Mouse (Mus musculus): ENCODE results near the gene Rundc3a. TPM values are rescaled to one million over a fixed set of nuclear protein-coding genes. Genes with fewer than 3 reads are reported as not detected.

The Rundc3a gene
- total and polyA plus RNA-seq, 2 experiments from 2014 or later: 121 to 306 TPM

- Histone ChIP-seq H3K9me3 (ENCODE audit: low read length) (no peaks in the 10 kb centered on the region), H3K4me2 (ENCODE audit: low read depth) (no peak overlapping the region), H3K27ac (ENCODE audit: low read depth, low read length) (no peak overlapping the region), H3K36me3 (ENCODE audit: insufficient read depth) (no peaks in the 10 kb centered on the region), H3K4me3 (ENCODE audit: low read depth, low read length) (no peak overlapping the region), H3K9ac (no peak overlapping the region), H3K4me1 (ENCODE audit: insufficient read depth) (no peaks in the 10 kb centered on the region), H3K27me3 (ENCODE audit: insufficient read depth, low read length) (0 out of 2 replicates have a peak, but pooled peaks cover 4% of the 10 kb centered on the region)
- WGBS: 88% methylated on average over 4 of the region's 4 CpGs
- ATAC-seq: no peak
- TF ChIP-seq CTCF (IDR thresholded peaks at IDR 0.05; ENCODE audit: low read depth): no peak
- no peak for DNase-seq
Measured at GRCm38 (mm10) chr11:102350416-102350815, 42.8 kb upstream of the Rundc3a start.

GRCm38 (mm10) chr11:102350981-102351523 lies 42.2 kb upstream of the Rundc3a start:
- no peak overlapping the region for H3K4me2 ChIP-seq (ENCODE audit: low read depth)
- no peaks in the 10 kb centered on the region for H3K9me3 ChIP-seq (ENCODE audit: low read length)
- no peak for ATAC-seq
- H3K9ac ChIP-seq: no peak overlapping the region
- H3K27me3 ChIP-seq (ENCODE audit: insufficient read depth, low read length): 0 out of 2 replicates have a peak, but pooled peaks cover 4% of the 10 kb centered on the region
- no peak for DNase-seq
- WGBS: 87% methylated on average over 17 of the region's 17 CpGs
- TF ChIP-seq CTCF (IDR thresholded peaks at IDR 0.05; ENCODE audit: low read depth): no peak
- no peaks in the 10 kb centered on the region for H3K4me1 ChIP-seq (ENCODE audit: insufficient read depth)
- no peak overlapping the region for H3K27ac ChIP-seq (ENCODE audit: low read depth, low read length)
- no peaks in the 10 kb centered on the region for H3K36me3 ChIP-seq (ENCODE audit: insufficient read depth)
- no peak overlapping the region for H3K4me3 ChIP-seq (ENCODE audit: low read depth, low read length)

- Histone ChIP-seq H3K4me1 (ENCODE audit: insufficient read depth) (no peaks in the 10 kb centered on the region), H3K9ac (no peak overlapping the region), H3K4me3 (ENCODE audit: low read depth, low read length) (no peak overlapping the region), H3K27ac (ENCODE audit: low read depth, low read length) (no peak overlapping the region), H3K27me3 (ENCODE audit: insufficient read depth, low read length) (0 out of 2 replicates have a peak, but pooled peaks cover 4% of the 10 kb centered on the region), H3K36me3 (ENCODE audit: insufficient read depth) (no peaks in the 10 kb centered on the region), H3K4me2 (ENCODE audit: low read depth) (no peak overlapping the region), H3K9me3 (ENCODE audit: low read length) (no peaks in the 10 kb centered on the region)
- ATAC-seq (no peak), DNase-seq (no peak)
- 55% methylated on average over 5 of the region's 5 CpGs for WGBS
- no peak for TF ChIP-seq CTCF (IDR thresholded peaks at IDR 0.05; ENCODE audit: low read depth)
Measured at GRCm38 (mm10) chr11:102352378-102352777, 40.8 kb upstream of the Rundc3a start.

- Histone ChIP-seq H3K4me3 (ENCODE audit: low read depth, low read length) (no peak overlapping the region), H3K27ac (ENCODE audit: low read depth, low read length) (no peak overlapping the region), H3K36me3 (ENCODE audit: insufficient read depth) (no peaks in the 10 kb centered on the region), H3K4me2 (ENCODE audit: low read depth) (no peak overlapping the region), H3K9me3 (ENCODE audit: low read length) (no peaks in the 10 kb centered on the region), H3K27me3 (ENCODE audit: insufficient read depth, low read length) (0 out of 2 replicates have a peak, but pooled peaks cover 4% of the 10 kb centered on the region), H3K9ac (no peak overlapping the region), H3K4me1 (ENCODE audit: insufficient read depth) (no peaks in the 10 kb centered on the region)
- no peak for TF ChIP-seq CTCF (IDR thresholded peaks at IDR 0.05; ENCODE audit: low read depth)
- no peak for DNase-seq
- 47% methylated on average over 8 of the region's 8 CpGs for WGBS
- no peak for ATAC-seq
Measured at GRCm38 (mm10) chr11:102353021-102353431, 40.2 kb upstream of the Rundc3a start.

- H3K27ac ChIP-seq (ENCODE audit: low read depth, low read length): no peak overlapping the region
- no peaks in the 10 kb centered on the region for H3K9me3 ChIP-seq (ENCODE audit: low read length)
- H3K27me3 ChIP-seq (ENCODE audit: insufficient read depth, low read length): 0 out of 2 replicates have a peak, but pooled peaks cover 4% of the 10 kb centered on the region
- TF ChIP-seq CTCF (IDR thresholded peaks at IDR 0.05; ENCODE audit: low read depth): no peak
- DNase-seq (no peak), ATAC-seq (no peak)
- H3K9ac ChIP-seq: no peak overlapping the region
- no peak overlapping the region for H3K4me2 ChIP-seq (ENCODE audit: low read depth)
- WGBS: 83% methylated on average over 3 of the region's 3 CpGs
- H3K36me3 ChIP-seq (ENCODE audit: insufficient read depth): no peaks in the 10 kb centered on the region
- no peak overlapping the region for H3K4me3 ChIP-seq (ENCODE audit: low read depth, low read length)
- H3K4me1 ChIP-seq (ENCODE audit: insufficient read depth): no peaks in the 10 kb centered on the region
Measured at GRCm38 (mm10) chr11:102355501-102355900, 37.7 kb upstream of the Rundc3a start.

GRCm38 (mm10) chr11:102356190-102356589 lies 37.0 kb upstream of the Rundc3a start:
- DNase-seq (no peak), ATAC-seq (no peak)
- WGBS: 86% methylated on average over 12 of the region's 12 CpGs
- H3K27ac ChIP-seq (ENCODE audit: low read depth, low read length): no peak overlapping the region
- no peaks in the 10 kb centered on the region for H3K9me3 ChIP-seq (ENCODE audit: low read length)
- H3K36me3 ChIP-seq (ENCODE audit: insufficient read depth): no peaks in the 10 kb centered on the region
- H3K4me2 ChIP-seq (ENCODE audit: low read depth): no peak overlapping the region
- H3K4me1 ChIP-seq (ENCODE audit: insufficient read depth): no peaks in the 10 kb centered on the region
- H3K27me3 ChIP-seq (ENCODE audit: insufficient read depth, low read length): 0 out of 2 replicates have a peak, but pooled peaks cover 4% of the 10 kb centered on the region
- no peak for TF ChIP-seq CTCF (IDR thresholded peaks at IDR 0.05; ENCODE audit: low read depth)
- no peak overlapping the region for H3K9ac ChIP-seq
- no peak overlapping the region for H3K4me3 ChIP-seq (ENCODE audit: low read depth, low read length)

- WGBS: 79% methylated on average over 31 of the region's 31 CpGs
- TF ChIP-seq CTCF (IDR thresholded peaks at IDR 0.05; ENCODE audit: low read depth): no peak
- H3K4me3 ChIP-seq (ENCODE audit: low read depth, low read length): no peak overlapping the region
- H3K9me3 ChIP-seq (ENCODE audit: low read length): no peaks in the 10 kb centered on the region
- H3K4me2 ChIP-seq (ENCODE audit: low read depth): no peak overlapping the region
- ATAC-seq: no peak
- H3K27ac ChIP-seq (ENCODE audit: low read depth, low read length): no peak overlapping the region
- no peaks in the 10 kb centered on the region for H3K36me3 ChIP-seq (ENCODE audit: insufficient read depth)
- H3K4me1 ChIP-seq (ENCODE audit: insufficient read depth): no peaks in the 10 kb centered on the region
- DNase-seq: no peak
- H3K9ac ChIP-seq: no peak overlapping the region
- 0 out of 2 replicates have a peak, but pooled peaks cover 4% of the 10 kb centered on the region for H3K27me3 ChIP-seq (ENCODE audit: insufficient read depth, low read length)
Measured at GRCm38 (mm10) chr11:102356636-102357350, 36.4 kb upstream of the Rundc3a start.

Measured in forebrain, postnatal 0 days (tissue).